Mouse (Mus musculus): ENCODE measurements at regions not wholly inside any gene's neighbourhood (a gene's known extent, or its start where the extent isn't known, plus 50 kb on each side); places are given as distances from the start of the nearest gene placed in this dataset.

GRCm38 (mm10) chr5:73880936-73881335 lies 187.3 kb downstream of the Usp46 start:
- 70% methylated on average over 3 of the region's 3 CpGs for WGBS
- peaks cover 11% of the 10 kb centered on the region for H3K4me1 ChIP-seq

DNA sequence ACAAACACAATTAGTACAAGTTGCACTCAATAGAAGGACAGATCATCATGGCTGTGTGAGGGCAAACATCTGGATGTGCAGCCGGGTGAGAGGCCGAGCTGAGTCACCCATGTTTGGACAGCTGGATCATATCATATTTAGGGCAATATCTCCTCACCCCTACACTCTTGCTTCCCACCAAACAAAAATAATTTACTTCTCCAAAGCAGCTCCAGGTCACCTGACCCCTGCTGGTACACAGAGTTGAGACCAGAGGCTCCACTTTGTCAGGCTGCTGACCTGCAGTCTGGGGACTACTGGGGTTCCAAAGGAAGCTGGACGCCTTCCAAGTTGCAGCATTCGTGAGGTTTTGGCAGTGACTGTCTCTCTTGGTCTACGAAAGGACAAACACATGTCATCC lies 186.3 kb downstream of the Usp46 start:
- Histone ChIP-seq H3K27ac (replicated peaks) (0 out of 2 replicates have a peak overlapping the region, but pooled peaks have one; percentile 2), H3K9me3 (no peaks in the 10 kb centered on the region), H3K27me3 (replicated peaks) (no peaks in the 10 kb centered on the region), H3K9ac (no peak overlapping the region), H3K4me3 (no peak overlapping the region), H3K4me1 (peaks cover 8% of the 10 kb centered on the region), H3K4me2 (no peak overlapping the region), H3K36me3 (no peaks in the 10 kb centered on the region)
- no peak for ATAC-seq (ENCODE audit: extremely low read depth, insufficient number of reproducible peaks, low FRiP score, low TSS enrichment)
- 35% methylated on average over 5 of the region's 5 CpGs for WGBS

More at GRCm38 (mm10) chr5:73880936-73881335, 187.3 kb downstream of the Usp46 start:
- Histone ChIP-seq H3K9me3 (no peaks in the 10 kb centered on the region), H3K27ac (replicated peaks) (no peak overlapping the region), H3K4me3 (no peak overlapping the region), H3K9ac (no peak overlapping the region), H3K36me3 (no peaks in the 10 kb centered on the region), H3K27me3 (replicated peaks) (no peaks in the 10 kb centered on the region), H3K4me2 (no peak overlapping the region)
- ATAC-seq (ENCODE audit: extremely low read depth, insufficient number of reproducible peaks, low FRiP score, low TSS enrichment) = no peak

DNA sequence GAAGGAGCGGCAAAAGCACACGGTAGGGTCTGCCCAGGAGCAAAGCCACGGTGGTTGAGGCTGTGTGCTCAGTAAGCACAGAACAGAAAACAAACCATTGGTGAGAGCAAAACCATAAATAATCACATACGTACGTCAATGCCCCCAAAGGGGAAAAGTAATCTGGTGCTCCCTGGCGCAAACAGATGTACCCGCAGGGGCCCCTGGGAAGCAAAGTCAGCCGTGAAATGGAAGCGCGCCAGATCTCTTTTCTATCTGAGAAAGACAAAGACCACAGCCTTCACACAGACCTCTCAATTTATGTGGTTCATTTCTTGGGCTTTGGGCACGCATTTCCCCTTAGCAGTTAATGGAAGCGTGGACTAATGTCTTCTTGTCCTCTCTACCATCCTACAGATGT lies 183.2 kb downstream of the Usp46 start:
- Histone ChIP-seq H3K9me3 (no peaks in the 10 kb centered on the region), H3K4me3 (no peak overlapping the region), H3K9ac (no peak overlapping the region), H3K27me3 (replicated peaks) (no peaks in the 10 kb centered on the region), H3K4me1 (peaks cover 11% of the 10 kb centered on the region), H3K4me2 (no peak overlapping the region), H3K36me3 (no peaks in the 10 kb centered on the region), H3K27ac (replicated peaks) (no peak overlapping the region)
- no peak for ATAC-seq (ENCODE audit: extremely low read depth, insufficient number of reproducible peaks, low FRiP score, low TSS enrichment)
- WGBS = 76% methylated on average over 12 of the region's 12 CpGs

DNA sequence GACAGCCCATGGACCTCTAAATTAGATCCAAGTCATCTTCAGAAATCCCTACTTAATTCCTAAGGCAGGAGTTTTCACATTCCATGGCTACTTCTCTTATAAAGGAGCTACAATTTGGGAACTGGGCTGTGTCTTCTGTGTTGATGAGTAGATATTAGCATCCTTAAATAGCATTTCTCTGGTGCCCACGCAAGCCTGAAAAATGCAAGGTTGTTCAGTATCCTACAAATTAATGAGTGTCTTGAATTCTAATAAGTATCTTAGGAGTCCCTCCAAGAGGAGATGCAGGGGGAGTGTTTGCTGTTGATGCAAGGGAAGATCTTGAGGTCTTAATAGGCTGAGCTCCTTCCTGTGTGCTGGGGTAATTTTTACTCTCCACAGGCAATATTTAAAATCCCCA lies 182.5 kb downstream of the Usp46 start:
- H3K9ac ChIP-seq = no peak overlapping the region
- H3K4me1 ChIP-seq = peaks cover 11% of the 10 kb centered on the region

GRCm38 (mm10) chr5:73887306-73887958 lies 180.8 kb downstream of the Usp46 start:
- Histone ChIP-seq H3K27me3 (replicated peaks) (no peaks in the 10 kb centered on the region), H3K36me3 (no peaks in the 10 kb centered on the region), H3K9me3 (no peaks in the 10 kb centered on the region), H3K9ac (no peak overlapping the region), H3K4me1 (peaks cover 4% of the 10 kb centered on the region; the same call in 1 of the 2 replicates), H3K4me3 (no peak overlapping the region), H3K27ac (replicated peaks) (no peak overlapping the region), H3K4me2 (no peak overlapping the region)
- no peak for ATAC-seq (ENCODE audit: extremely low read depth, insufficient number of reproducible peaks, low FRiP score, low TSS enrichment)
- WGBS = 82% methylated on average over 8 of the region's 8 CpGs

More for the DNA sequence above, 182.5 kb downstream of the Usp46 start:
- no peaks in the 10 kb centered on the region for H3K27me3 ChIP-seq (replicated peaks)
- H3K4me3 ChIP-seq = no peak overlapping the region
- no peaks in the 10 kb centered on the region for H3K36me3 ChIP-seq
- ATAC-seq (ENCODE audit: extremely low read depth, insufficient number of reproducible peaks, low FRiP score, low TSS enrichment) = no peak
- H3K4me2 ChIP-seq = no peak overlapping the region
- H3K27ac ChIP-seq (replicated peaks) = no peak overlapping the region
- no peaks in the 10 kb centered on the region for H3K9me3 ChIP-seq
- 77% methylated on average over 1 of the region's 1 CpGs for WGBS

- H3K4me2 ChIP-seq = no peak overlapping the region
- no peaks in the 10 kb centered on the region for H3K9me3 ChIP-seq
- no peak overlapping the region for H3K4me3 ChIP-seq
- H3K27me3 ChIP-seq (replicated peaks) = no peaks in the 10 kb centered on the region
- H3K27ac ChIP-seq (replicated peaks) = no peak overlapping the region
- no peak overlapping the region for H3K9ac ChIP-seq
- no peaks in the 10 kb centered on the region for H3K36me3 ChIP-seq
- no peak for ATAC-seq (ENCODE audit: extremely low read depth, insufficient number of reproducible peaks, low FRiP score, low TSS enrichment)
- 0 out of 2 replicates have a peak, but pooled peaks cover 3% of the 10 kb centered on the region for H3K4me1 ChIP-seq
- WGBS = 38% methylated on average over 2 of the region's 2 CpGs
These were observed 179.8 kb downstream of the Usp46 start for GRCm38 (mm10) chr5:73888391-73888790.

DNA sequence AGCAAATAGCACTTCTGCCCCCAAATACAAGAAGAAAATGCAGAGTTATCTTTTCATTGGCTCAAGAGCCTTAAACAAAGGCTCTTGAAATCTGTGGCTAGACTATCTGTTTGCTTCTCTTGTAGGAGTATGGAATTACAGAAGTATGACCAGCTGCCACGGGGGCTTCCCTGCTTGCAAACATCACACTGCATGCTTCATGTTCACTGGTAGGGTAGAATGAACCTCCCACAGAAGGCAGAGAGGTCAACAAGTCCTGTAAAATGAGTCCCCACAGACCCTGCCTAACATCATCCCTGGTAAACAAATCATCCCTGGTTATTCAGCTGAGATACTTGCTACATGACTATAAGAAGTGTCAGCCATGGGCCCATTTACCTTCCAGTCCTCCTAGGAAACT lies 178.9 kb downstream of the Usp46 start:
- H3K36me3 ChIP-seq = no peaks in the 10 kb centered on the region
- no peaks in the 10 kb centered on the region for H3K27me3 ChIP-seq (replicated peaks)
- H3K9ac ChIP-seq = no peak overlapping the region
- WGBS = 41% methylated on average over 1 of the region's 1 CpGs
- no peak overlapping the region for H3K4me3 ChIP-seq
- H3K9me3 ChIP-seq = peaks cover 2% of the 10 kb centered on the region; the same call in 1 of the 2 replicates
- H3K4me2 ChIP-seq = no peak overlapping the region
- ATAC-seq (ENCODE audit: extremely low read depth, insufficient number of reproducible peaks, low FRiP score, low TSS enrichment) = no peak
- 0 out of 2 replicates have a peak, but pooled peaks cover 3% of the 10 kb centered on the region for H3K4me1 ChIP-seq
- no peak overlapping the region for H3K27ac ChIP-seq (replicated peaks)

DNA sequence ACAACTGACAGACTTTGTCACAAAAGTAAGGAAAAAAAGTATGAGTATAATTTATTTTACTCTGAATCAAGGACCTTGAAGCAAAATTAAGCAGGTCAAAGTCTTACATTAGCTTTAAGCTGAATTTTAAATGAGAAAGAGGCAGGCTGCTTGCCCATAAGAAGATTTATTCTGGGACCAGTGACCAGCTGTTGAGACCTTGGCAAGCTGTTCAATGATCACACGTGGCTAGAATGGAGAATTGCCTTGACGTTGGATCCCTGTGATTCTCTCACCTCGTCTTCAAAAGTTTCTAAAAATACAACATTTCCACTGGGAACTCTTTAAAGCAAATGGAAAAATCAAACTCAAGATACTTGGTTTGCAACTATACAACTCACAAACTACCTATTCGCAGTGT lies 177.3 kb downstream of the Usp46 start:
- H3K4me3 ChIP-seq = no peak overlapping the region
- no peak overlapping the region for H3K27ac ChIP-seq (replicated peaks)
- 66% methylated on average over 4 of the region's 4 CpGs for WGBS
- ATAC-seq (ENCODE audit: extremely low read depth, insufficient number of reproducible peaks, low FRiP score, low TSS enrichment) = no peak
- no peak overlapping the region for H3K9ac ChIP-seq
- H3K27me3 ChIP-seq (replicated peaks) = no peaks in the 10 kb centered on the region
- H3K36me3 ChIP-seq = no peaks in the 10 kb centered on the region
- peaks cover 9% of the 10 kb centered on the region for H3K9me3 ChIP-seq
- 0 out of 2 replicates have a peak, but pooled peaks cover 3% of the 10 kb centered on the region for H3K4me1 ChIP-seq
- H3K4me2 ChIP-seq = no peak overlapping the region

DNA sequence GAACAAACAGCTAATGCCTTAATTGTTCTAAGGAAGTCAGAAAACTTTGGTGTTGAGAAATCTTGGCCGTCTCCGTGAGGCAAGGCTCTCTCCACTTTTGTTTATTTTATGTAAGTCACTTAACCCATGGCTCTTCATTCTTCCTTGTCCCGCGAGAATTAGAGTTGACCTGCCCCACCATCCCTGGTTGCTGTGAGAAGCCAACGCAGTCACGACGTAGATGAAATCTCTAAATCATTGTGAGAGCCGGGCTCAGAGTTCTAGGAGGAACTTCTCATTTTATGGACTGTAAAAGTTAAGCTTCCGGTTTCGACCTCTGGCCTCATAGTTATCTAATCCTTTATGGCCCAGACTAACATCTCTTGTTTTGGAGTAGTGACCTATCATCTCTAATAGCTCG lies 176.6 kb downstream of the Usp46 start:
- Histone ChIP-seq H3K4me2 (no peak overlapping the region), H3K36me3 (no peaks in the 10 kb centered on the region), H3K27ac (replicated peaks) (no peak overlapping the region), H3K9me3 (peaks cover 9% of the 10 kb centered on the region), H3K4me1 (0 out of 2 replicates have a peak, but pooled peaks cover 3% of the 10 kb centered on the region), H3K27me3 (replicated peaks) (no peaks in the 10 kb centered on the region), H3K4me3 (no peak overlapping the region), H3K9ac (no peak overlapping the region)
- 72% methylated on average over 11 of the region's 11 CpGs for WGBS
- no peak for ATAC-seq (ENCODE audit: extremely low read depth, insufficient number of reproducible peaks, low FRiP score, low TSS enrichment)

DNA sequence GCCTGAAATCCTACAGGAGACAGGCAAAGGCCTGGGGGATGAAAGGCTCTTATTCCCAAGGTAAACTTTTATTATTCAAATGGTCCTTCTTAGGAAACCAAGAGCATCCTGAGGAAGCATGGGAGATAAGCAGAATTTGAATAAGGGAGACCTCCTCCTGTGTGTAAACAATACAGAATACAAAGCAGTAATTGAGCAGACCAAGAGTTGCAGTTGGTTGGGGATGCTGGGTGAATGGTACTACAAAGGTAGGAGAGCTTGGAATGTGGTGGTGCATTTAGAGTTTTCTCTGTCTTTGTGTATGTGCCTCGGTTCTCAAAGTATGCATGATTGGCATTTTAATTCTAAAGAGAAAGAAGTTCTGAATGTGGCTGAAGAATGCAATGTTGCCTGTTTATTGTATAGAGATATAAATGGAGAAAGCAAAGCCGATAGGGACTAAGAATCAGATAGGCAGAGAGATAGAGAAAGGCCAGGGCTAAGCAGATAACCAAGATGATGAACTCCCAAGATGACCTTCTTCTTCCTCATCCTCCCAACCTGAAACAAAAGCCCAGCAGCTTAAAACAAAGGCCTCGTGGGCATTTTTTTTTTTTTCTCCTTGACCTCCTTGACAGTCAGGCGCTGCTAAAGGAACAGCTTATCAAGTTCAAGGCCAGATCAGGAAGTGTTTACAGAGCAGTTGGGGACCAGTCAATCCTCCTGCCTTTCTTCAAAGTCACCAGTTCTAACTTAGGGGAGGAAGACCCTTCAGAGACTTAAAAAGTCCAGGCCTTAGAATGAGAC lies 175.6 kb downstream of the Usp46 start:
- H3K27ac ChIP-seq (replicated peaks) = no peak overlapping the region
- ATAC-seq (ENCODE audit: extremely low read depth, insufficient number of reproducible peaks, low FRiP score, low TSS enrichment) = no peak
- 0 out of 2 replicates have a peak, but pooled peaks cover 3% of the 10 kb centered on the region for H3K4me1 ChIP-seq
- H3K4me3 ChIP-seq = no peak overlapping the region
- no peak overlapping the region for H3K4me2 ChIP-seq
- H3K9ac ChIP-seq = no peak overlapping the region
- H3K9me3 ChIP-seq = peaks cover 9% of the 10 kb centered on the region
- 44% methylated on average over 4 of the region's 4 CpGs for WGBS
- no peaks in the 10 kb centered on the region for H3K27me3 ChIP-seq (replicated peaks)
- no peaks in the 10 kb centered on the region for H3K36me3 ChIP-seq

- H3K27ac ChIP-seq (replicated peaks) = no peak overlapping the region
- WGBS = 74% methylated on average over 5 of the region's 5 CpGs
- no peaks in the 10 kb centered on the region for H3K4me1 ChIP-seq
These were observed 173.0 kb downstream of the Usp46 start for GRCm38 (mm10) chr5:73895186-73895585.

More at GRCm38 (mm10) chr5:73895186-73895585, 173.0 kb downstream of the Usp46 start:
- H3K4me2 ChIP-seq = no peak overlapping the region
- peaks cover 9% of the 10 kb centered on the region for H3K9me3 ChIP-seq
- no peaks in the 10 kb centered on the region for H3K36me3 ChIP-seq
- H3K9ac ChIP-seq = no peak overlapping the region
- H3K4me3 ChIP-seq = no peak overlapping the region
- H3K27me3 ChIP-seq (replicated peaks) = no peaks in the 10 kb centered on the region
- ATAC-seq (ENCODE audit: extremely low read depth, insufficient number of reproducible peaks, low FRiP score, low TSS enrichment) = no peak
